Mouse (Mus musculus): ENCODE results near the gene Ptprk. TPM values are rescaled to one million over a fixed set of nuclear protein-coding genes. Genes with fewer than 3 reads are reported as not detected.

Ptprk gene
- total and polyA plus RNA-seq, 3 experiments, result 0.02 to 2.4 (median 0.49) TPM

DNA sequence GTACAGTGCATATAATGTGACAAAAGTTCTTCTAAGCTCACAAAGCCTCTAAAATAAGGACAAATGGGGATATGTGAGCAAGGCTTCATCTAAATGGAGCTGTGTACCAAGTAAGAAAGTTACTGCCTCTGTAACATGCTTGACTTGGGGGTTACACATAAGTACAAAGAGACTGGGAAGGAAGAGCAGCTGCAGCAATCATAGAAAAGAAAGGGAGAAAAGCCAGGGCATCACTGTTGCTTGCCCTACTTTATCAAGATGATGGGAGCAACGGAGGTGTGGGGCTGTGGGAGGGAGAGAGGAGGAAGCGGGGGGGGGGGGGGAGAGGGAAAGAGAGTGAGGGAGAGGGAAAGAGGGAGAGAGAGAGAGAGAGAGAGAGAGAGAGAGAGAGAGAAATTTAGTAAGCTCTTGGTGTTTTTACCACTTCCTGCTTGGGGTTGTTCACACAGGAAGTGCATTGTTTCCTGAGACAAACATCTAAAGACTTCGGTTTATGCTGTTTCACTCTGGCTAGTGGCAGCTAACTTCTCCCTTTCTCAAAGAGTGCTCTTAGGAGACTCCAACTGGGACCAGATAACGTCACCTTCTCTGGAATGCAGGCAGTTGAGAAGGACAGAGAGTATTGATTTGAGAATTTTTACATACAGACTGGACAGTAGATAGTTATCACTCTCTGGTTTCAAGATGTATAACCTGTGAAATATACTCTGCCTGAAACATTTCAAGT, 519.1 kb downstream of the Ptprk start:
- TF ChIP-seq POLR2AphosphoS5 (IDR thresholded peaks at IDR 0.05; ENCODE audit: insufficient replicate concordance, low read depth, low read length), result no peak
- no peak for TF ChIP-seq CTCF (IDR thresholded peaks at IDR 0.05; ENCODE audit: low read depth, low read length)
- TF ChIP-seq GATA2 (IDR thresholded peaks at IDR 0.05; ENCODE audit: borderline replicate concordance, low read depth, low read length), result no peak
- TF ChIP-seq GATA1 (IDR thresholded peaks at IDR 0.05; ENCODE audit: borderline replicate concordance, low read length), result no peak
- TF ChIP-seq TAL1 (conservative IDR thresholded peaks at IDR 0.05; ENCODE audit: low read depth, low read length), result no peak
- Histone ChIP-seq H3K36me3 (replicated peaks) (no peaks in the 10 kb centered on the region), H3K9me3 (replicated peaks) (no peaks in the 10 kb centered on the region), H3K4me1 (ENCODE audit: insufficient read depth, low read depth, low read length) (peaks cover 42% of the 10 kb centered on the region), H3K4me3 (ENCODE audit: low read depth, low read length) (no peak overlapping the region), H3K27me3 (ENCODE audit: insufficient read depth, low read length) (no peaks in the 10 kb centered on the region)
- DNase-seq (ENCODE audit: low spot score), result no peak
- peak; percentile 64 for ATAC-seq (ENCODE audit: extremely low read depth, insufficient number of reproducible peaks, low FRiP score, poor library complexity, severe bottlenecking)

DNA sequence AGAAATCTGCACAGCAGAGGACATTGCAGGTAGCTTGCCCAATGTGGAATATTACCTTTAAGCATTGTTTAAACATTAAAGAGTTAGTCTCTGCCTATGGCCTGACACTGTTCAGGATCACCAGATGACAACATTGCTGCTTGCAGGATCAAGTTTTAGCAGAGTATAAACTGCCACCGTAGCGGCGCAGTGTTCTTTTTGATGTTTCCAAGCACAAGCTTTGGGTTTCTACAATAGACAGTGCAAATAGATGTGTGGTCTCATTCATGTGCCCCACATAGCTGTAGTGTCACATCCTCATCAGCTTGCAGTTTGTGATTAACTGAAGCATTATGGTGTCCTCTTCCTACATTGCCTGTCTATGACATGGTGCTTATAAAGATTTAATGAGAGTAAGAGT, 522.3 kb downstream of the Ptprk start:
- DNase-seq (ENCODE audit: low spot score) (no peak), ATAC-seq (ENCODE audit: extremely low read depth, insufficient number of reproducible peaks, low FRiP score, poor library complexity, severe bottlenecking) (no peak)
- H3K4me3 ChIP-seq (ENCODE audit: low read depth, low read length), result no peak overlapping the region
- H3K9me3 ChIP-seq (replicated peaks), result no peaks in the 10 kb centered on the region
- H3K27me3 ChIP-seq (ENCODE audit: insufficient read depth, low read length), result no peaks in the 10 kb centered on the region
- no peaks in the 10 kb centered on the region for H3K36me3 ChIP-seq (replicated peaks)
- TF ChIP-seq POLR2AphosphoS5 (IDR thresholded peaks at IDR 0.05; ENCODE audit: insufficient replicate concordance, low read depth, low read length) (no peak), CTCF (IDR thresholded peaks at IDR 0.05; ENCODE audit: low read depth, low read length) (no peak)
- peaks cover 20% of the 10 kb centered on the region for H3K4me1 ChIP-seq (ENCODE audit: insufficient read depth, low read depth, low read length)

- Histone ChIP-seq H3K36me3 (replicated peaks) (no peaks in the 10 kb centered on the region), H3K4me3 (ENCODE audit: low read depth, low read length) (no peak overlapping the region), H3K27me3 (ENCODE audit: insufficient read depth, low read length) (no peaks in the 10 kb centered on the region), H3K9me3 (replicated peaks) (no peaks in the 10 kb centered on the region), H3K4me1 (ENCODE audit: insufficient read depth, low read depth, low read length) (no peaks in the 10 kb centered on the region)
- DNase-seq (ENCODE audit: low spot score), result no peak
- no peak for TF ChIP-seq TAL1 (conservative IDR thresholded peaks at IDR 0.05; ENCODE audit: low read depth, low read length)
- no peak for TF ChIP-seq CTCF (IDR thresholded peaks at IDR 0.05; ENCODE audit: low read depth, low read length)
- no peak for TF ChIP-seq GATA2 (IDR thresholded peaks at IDR 0.05; ENCODE audit: borderline replicate concordance, low read depth, low read length)
- TF ChIP-seq POLR2AphosphoS5 (IDR thresholded peaks at IDR 0.05; ENCODE audit: insufficient replicate concordance, low read depth, low read length), result no peak
- TF ChIP-seq GATA1 (IDR thresholded peaks at IDR 0.05; ENCODE audit: borderline replicate concordance, low read length), result no peak
- ATAC-seq (ENCODE audit: extremely low read depth, insufficient number of reproducible peaks, low FRiP score, poor library complexity, severe bottlenecking), result no peak
Observed at GRCm38 (mm10) chr10:28609136-28609535, 534.5 kb downstream of the Ptprk start.

DNA sequence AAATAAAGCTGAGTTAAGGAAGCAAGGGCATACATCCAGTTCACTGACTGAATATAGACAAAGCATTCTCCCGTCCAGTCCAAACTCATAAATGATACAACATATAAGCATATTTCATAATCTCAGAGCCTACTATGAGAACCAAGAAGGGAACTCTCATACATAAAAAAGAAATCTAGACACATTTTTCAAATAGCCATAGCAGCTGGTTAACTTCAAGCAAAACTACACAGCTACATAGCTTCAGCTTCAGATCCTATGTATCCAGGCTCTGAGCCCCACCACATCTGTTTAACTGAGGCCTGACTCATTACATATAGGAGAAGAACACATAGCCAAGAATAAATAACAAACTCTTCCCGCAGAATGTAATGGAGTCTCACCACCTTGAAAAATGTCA, 539.8 kb downstream of the Ptprk start:
- DNase-seq (ENCODE audit: low spot score) (no peak), ATAC-seq (ENCODE audit: extremely low read depth, insufficient number of reproducible peaks, low FRiP score, poor library complexity, severe bottlenecking) (no peak)
- no peaks in the 10 kb centered on the region for H3K9me3 ChIP-seq (replicated peaks)
- H3K27me3 ChIP-seq (ENCODE audit: insufficient read depth, low read length), result no peaks in the 10 kb centered on the region
- H3K4me1 ChIP-seq (ENCODE audit: insufficient read depth, low read depth, low read length), result peaks cover 19% of the 10 kb centered on the region
- no peaks in the 10 kb centered on the region for H3K36me3 ChIP-seq (replicated peaks)
- no peak overlapping the region for H3K4me3 ChIP-seq (ENCODE audit: low read depth, low read length)
- TF ChIP-seq GATA2 (IDR thresholded peaks at IDR 0.05; ENCODE audit: borderline replicate concordance, low read depth, low read length) (no peak), POLR2AphosphoS5 (IDR thresholded peaks at IDR 0.05; ENCODE audit: insufficient replicate concordance, low read depth, low read length) (no peak), CTCF (IDR thresholded peaks at IDR 0.05; ENCODE audit: low read depth, low read length) (no peak), GATA1 (IDR thresholded peaks at IDR 0.05; ENCODE audit: borderline replicate concordance, low read length) (no peak), TAL1 (conservative IDR thresholded peaks at IDR 0.05; ENCODE audit: low read depth, low read length) (no peak)

- Histone ChIP-seq H3K9me3 (replicated peaks) (no peaks in the 10 kb centered on the region), H3K4me3 (ENCODE audit: low read depth, low read length) (no peak overlapping the region), H3K36me3 (replicated peaks) (no peaks in the 10 kb centered on the region), H3K27me3 (ENCODE audit: insufficient read depth, low read length) (no peaks in the 10 kb centered on the region), H3K4me1 (ENCODE audit: insufficient read depth, low read depth, low read length) (peaks cover 22% of the 10 kb centered on the region)
- no peak for DNase-seq (ENCODE audit: low spot score)
- no peak for ATAC-seq (ENCODE audit: extremely low read depth, insufficient number of reproducible peaks, low FRiP score, poor library complexity, severe bottlenecking)
- no peak for TF ChIP-seq CTCF (IDR thresholded peaks at IDR 0.05; ENCODE audit: low read depth, low read length)
- no peak for TF ChIP-seq POLR2AphosphoS5 (IDR thresholded peaks at IDR 0.05; ENCODE audit: insufficient replicate concordance, low read depth, low read length)
- no peak for TF ChIP-seq TAL1 (conservative IDR thresholded peaks at IDR 0.05; ENCODE audit: low read depth, low read length)
- no peak for TF ChIP-seq GATA2 (IDR thresholded peaks at IDR 0.05; ENCODE audit: borderline replicate concordance, low read depth, low read length)
- TF ChIP-seq GATA1 (IDR thresholded peaks at IDR 0.05; ENCODE audit: borderline replicate concordance, low read length), result no peak
Observed at GRCm38 (mm10) chr10:28617203-28617602, 542.6 kb downstream of the Ptprk start.

- TF ChIP-seq GATA2 (IDR thresholded peaks at IDR 0.05; ENCODE audit: borderline replicate concordance, low read depth, low read length), result no peak
- TF ChIP-seq TAL1 (conservative IDR thresholded peaks at IDR 0.05; ENCODE audit: low read depth, low read length), result peak; percentile 50
- no peak for TF ChIP-seq POLR2AphosphoS5 (IDR thresholded peaks at IDR 0.05; ENCODE audit: insufficient replicate concordance, low read depth, low read length)
- DNase-seq (ENCODE audit: low spot score) (peak; percentile 8), ATAC-seq (ENCODE audit: extremely low read depth, insufficient number of reproducible peaks, low FRiP score, poor library complexity, severe bottlenecking) (peak; percentile 91)
- Histone ChIP-seq H3K4me1 (ENCODE audit: insufficient read depth, low read depth, low read length) (peaks cover 25% of the 10 kb centered on the region), H3K27me3 (ENCODE audit: insufficient read depth, low read length) (no peaks in the 10 kb centered on the region), H3K9me3 (replicated peaks) (no peaks in the 10 kb centered on the region), H3K36me3 (replicated peaks) (no peaks in the 10 kb centered on the region), H3K4me3 (ENCODE audit: low read depth, low read length) (no peak overlapping the region)
Observed at GRCm38 (mm10) chr10:28618002-28618401, 543.4 kb downstream of the Ptprk start.
